Mouse (Mus musculus) adrenal gland, postnatal 4 days (tissue): Measurements from ENCODE around the gene Ppp4r1. TPM values are rescaled to one million over a fixed set of nuclear protein-coding genes. Genes with fewer than 3 reads are reported as not detected.

Source experiments
- DNase-seq, 2 experiments: peaks; one replicate each; pipeline ENCODE4 v3.0.0; 2021 to 2022; ENCODE audit warnings: low spot score in 2 of 2, mixed read lengths in 2 of 2
- total RNA-seq, 2 experiments: library from RNA; stranded (reverse); gene quantifications; 2 replicates each; pipeline ENCODE4 v1.2.3; 2021

The Ppp4r1 gene
- total RNA-seq, 2 experiments from 2014 or later, result 77.6 to 84.9 TPM

DNA sequence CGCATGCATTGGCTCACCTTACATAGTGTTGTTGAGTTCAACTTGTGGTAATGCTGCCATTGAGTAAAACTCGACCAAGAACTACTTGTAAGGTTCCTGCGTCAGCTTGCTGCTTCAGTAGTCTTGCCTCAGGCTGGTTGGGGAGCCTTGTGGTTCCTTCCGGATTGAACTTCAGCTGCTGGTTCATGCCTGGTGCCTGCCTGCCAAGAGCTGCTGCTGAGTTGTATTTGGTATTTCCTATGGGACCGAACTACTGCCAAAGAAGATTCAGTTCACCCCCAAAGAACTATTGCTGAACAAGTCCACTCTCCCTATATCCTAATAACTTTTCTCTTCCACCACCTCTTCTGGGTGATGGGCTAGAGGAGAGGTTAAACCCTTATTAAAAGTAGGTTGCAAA is 107.1 kb downstream of the Ppp4r1 start:
- no peak for DNase-seq

Other genes starting within 250 kb of the Ppp4r1 start
- gene Tmem232, start 241.8 kb upstream of the Ppp4r1 start, total RNA-seq, result under 1 TPM; 0.11 TPM
- 100 to 1,000 TPM; 141 to 143 TPM for gene Vapa, start 169.0 kb upstream of the Ppp4r1 start, total RNA-seq
- 10 to 100 TPM; 23.7 to 24.4 TPM for gene Txndc2, start 140.4 kb upstream of the Ppp4r1 start, total RNA-seq
- 10 to 100 TPM; 43.3 to 46.2 TPM for gene Rab31, start 9.8 kb upstream of the Ppp4r1 start, total RNA-seq
- 10 to 100 TPM; 39.7 to 46.0 TPM for gene Ralbp1, start 103.2 kb downstream of the Ppp4r1 start, total RNA-seq
- gene Twsg1, start 168.7 kb downstream of the Ppp4r1 start, total RNA-seq, result 100 to 1,000 TPM; 114 to 117 TPM